Mouse (Mus musculus) cortical plate, adult 2 months (tissue): ENCODE measurements around the gene Hoxb7. TPM values are rescaled to one million over a fixed set of nuclear protein-coding genes. Genes with fewer than 3 reads are reported as not detected.

Experiments used
- H3K27ac ChIP-seq: fragments of 200-500 bp; 2 replicates; pipeline ENCODE4 v1.5.1; 2012; ENCODE audit warnings: low read length, control low read depth, inconsistent platforms; ENCODE audit not compliant: insufficient read depth
- H3K4me1 ChIP-seq: fragments of 200-500 bp; 2 replicates; pipeline ENCODE4 v1.6.1; 2011; ENCODE audit warnings: low read length; ENCODE audit not compliant: control insufficient read depth, insufficient read depth
- H3K4me3 ChIP-seq: fragments of 200-500 bp; 2 replicates; pipeline ENCODE4 v1.5.1; 2011; ENCODE audit warnings: mild to moderate bottlenecking, low read length, control low read depth; ENCODE audit not compliant: insufficient read depth
- CTCF ChIP-seq: fragments of 200-500 bp; IDR thresholded peaks from 2 replicates; pipeline ENCODE4 v1.5.1; 2011; ENCODE audit warnings: mild to moderate bottlenecking, control low read depth, low read length; ENCODE audit not compliant: insufficient read depth; ENCODE audit errors: extremely low read depth
- POLR2A ChIP-seq: fragments of 200-500 bp; IDR thresholded peaks from 2 replicates; pipeline ENCODE4 v1.6.1; 2011; ENCODE audit warnings: mild to moderate bottlenecking, low read length, control low read depth; ENCODE audit not compliant: insufficient read depth; ENCODE audit errors: extremely low read depth
- polyA plus RNA-seq: library from polyadenylated mRNA; depleted of rRNA; stranded (reverse); fragments of >200 nt; gene quantifications from 2 replicates; pipeline ENCODE4 v1.2.3, GENCODE M21; 2012

Hoxb7 gene
- polyA plus RNA-seq, 1 experiment: not detected

DNA sequence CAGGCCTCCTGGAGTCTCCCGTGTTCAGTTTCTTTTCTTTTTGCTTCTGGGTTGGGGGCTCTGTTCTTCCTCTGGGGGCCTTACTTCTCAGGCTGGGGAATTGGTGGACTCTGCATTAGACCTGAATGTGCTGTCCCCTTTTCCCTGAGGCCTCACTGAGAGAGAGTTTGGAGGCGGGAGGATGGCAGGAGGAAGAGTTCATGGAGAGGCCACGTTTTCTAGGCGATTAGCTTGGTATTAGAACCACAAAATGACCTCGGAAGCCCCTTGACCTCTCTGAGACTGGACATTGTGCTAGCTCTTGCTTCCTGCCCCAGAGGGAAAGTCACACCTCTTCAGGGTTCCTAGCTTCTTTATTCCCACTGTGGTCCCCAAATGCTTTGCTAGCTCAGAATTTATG, 37.7 kb downstream of the Hoxb7 start:
- no peak overlapping the region for H3K27ac ChIP-seq
- no peak for TF ChIP-seq CTCF
- TF ChIP-seq POLR2A: no peak
- H3K4me3 ChIP-seq: no peak overlapping the region
- H3K4me1 ChIP-seq: no peaks in the 10 kb centered on the region

DNA sequence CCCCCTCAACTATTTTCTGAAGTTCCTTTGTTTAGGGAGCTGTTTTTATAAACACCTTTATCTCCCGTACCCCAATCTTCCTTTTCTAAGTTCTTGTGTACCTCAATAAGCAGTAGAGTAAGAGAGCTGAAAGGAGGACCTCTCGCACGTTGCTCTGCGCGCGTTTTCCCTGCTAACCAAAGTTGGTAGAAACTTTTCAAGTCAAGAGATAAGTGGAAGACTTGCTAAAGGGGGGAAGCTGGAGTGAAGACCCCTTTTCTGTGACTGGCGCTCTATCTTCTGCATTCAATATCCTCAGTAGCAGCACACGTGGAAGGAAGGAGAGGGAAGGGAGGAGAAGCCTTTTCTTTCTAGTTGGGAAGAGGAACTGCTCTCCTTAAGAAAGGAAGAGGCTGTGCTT, 38.5 kb downstream of the Hoxb7 start:
- Histone ChIP-seq H3K27ac (no peak overlapping the region), H3K4me1 (no peaks in the 10 kb centered on the region), H3K4me3 (no peak overlapping the region)
- TF ChIP-seq POLR2A (no peak), CTCF (no peak)

DNA sequence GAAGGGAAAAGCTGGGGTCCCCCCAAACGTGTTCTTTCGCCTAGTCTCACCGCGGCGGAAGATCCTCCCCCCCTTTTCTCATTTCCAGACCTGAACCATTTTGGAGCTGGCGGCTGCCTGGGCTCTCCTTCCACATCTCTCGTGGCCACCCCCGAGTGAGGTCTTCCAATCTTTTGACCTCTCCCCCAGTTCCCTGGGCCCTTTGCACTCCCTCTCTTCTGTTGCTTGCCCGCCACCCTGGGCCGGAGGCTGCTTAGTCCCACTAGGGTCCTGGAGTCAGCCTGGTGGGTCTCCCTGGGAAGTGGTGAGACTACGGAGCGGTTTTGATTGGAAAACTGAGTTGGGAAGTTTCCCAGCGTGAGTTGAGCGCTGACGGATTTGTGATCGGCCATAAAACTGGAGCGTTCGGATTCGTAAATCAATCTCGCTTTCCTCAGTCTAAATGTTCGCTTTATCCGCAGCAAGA, 39.4 kb downstream of the Hoxb7 start:
- TF ChIP-seq POLR2A (no peak), CTCF (no peak)
- Histone ChIP-seq H3K4me1 (no peaks in the 10 kb centered on the region), H3K4me3 (no peak overlapping the region), H3K27ac (no peak overlapping the region)

DNA sequence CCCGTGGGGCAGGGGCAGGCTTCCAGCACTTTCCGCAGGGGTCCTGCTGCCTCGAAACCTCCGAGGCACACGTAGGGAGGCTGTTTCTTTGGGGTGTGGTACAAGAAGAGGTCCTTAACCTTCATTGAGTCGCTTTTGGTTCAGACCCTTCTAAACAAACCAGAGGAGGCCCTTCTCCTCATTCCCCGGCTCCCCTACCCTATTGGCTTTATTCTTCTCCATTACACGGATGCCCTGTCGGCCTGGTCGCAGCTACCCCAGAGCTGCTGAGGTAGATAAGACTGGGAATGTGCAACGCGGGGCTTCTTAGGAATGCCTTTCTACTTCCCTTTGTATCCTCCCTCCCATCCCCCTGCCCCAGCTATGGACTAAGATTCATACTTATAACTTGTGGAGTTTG, 40.3 kb downstream of the Hoxb7 start:
- Histone ChIP-seq H3K4me3 (no peak overlapping the region), H3K27ac (no peak overlapping the region), H3K4me1 (no peaks in the 10 kb centered on the region)
- TF ChIP-seq CTCF: no peak
- TF ChIP-seq POLR2A: no peak

DNA sequence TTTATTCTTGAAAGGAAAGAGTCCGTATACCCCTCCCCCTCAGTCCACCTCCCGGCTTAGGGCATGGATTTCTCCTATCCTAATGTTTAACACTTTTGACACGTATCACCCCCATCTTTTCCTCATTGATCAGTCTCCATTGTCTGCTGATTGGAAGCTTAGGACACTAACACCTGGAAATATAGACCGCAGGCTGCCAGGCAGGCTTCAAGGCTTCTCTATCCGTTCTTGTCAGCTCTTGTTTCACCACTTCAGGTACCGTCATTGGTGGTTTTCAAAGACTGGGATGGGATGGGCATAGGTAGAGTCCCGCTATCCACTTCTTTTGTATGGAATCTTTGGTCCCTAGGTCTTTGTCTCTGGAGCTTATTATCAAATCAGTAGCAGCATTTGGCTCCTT, 40.7 kb downstream of the Hoxb7 start:
- TF ChIP-seq POLR2A (no peak), CTCF (no peak)
- no peak overlapping the region for H3K4me3 ChIP-seq
- no peaks in the 10 kb centered on the region for H3K4me1 ChIP-seq
- H3K27ac ChIP-seq: no peak overlapping the region

DNA sequence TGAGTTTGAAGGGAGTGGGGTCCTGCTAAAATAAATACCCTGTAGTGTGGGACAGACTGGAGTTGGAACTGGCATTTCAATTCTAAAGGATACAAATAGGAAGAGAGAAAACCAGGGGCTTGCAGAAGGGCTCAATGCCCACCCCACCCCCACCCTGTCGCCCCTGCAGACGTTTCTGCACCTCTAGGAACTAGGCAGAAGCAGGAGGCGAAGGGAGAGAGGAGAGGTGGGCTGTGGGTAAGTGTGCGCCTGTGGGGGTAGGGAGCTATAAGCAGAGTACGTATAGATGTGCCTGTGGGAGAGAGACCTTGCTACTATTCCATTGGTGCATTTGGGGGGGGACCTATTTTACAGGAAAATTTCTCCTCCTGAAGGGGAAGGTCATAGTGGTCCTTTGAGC, 41.3 kb downstream of the Hoxb7 start:
- no peak for TF ChIP-seq CTCF
- no peak for TF ChIP-seq POLR2A
- no peak overlapping the region for H3K27ac ChIP-seq
- H3K4me3 ChIP-seq: no peak overlapping the region
- no peaks in the 10 kb centered on the region for H3K4me1 ChIP-seq

DNA sequence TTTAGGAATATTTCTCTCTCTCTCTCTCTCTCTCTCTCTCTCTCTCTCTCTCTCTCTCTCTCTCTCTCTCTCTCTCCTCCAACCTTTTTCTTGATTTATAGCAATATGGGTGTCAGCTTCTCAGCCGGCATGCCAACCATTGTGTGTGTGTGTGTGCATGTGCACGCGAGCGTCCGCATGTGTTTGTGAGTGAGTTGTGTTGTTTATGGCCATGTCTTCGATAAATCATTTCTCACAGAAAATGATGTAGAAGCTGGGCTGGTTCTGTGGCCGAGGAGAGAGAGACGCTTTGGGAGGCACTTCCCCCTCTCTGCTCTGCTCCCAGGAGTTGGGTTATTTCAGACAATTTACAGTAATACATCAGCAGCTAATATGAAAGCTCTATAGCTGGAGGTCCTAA, 42.2 kb downstream of the Hoxb7 start:
- Histone ChIP-seq H3K27ac (no peak overlapping the region), H3K4me1 (no peaks in the 10 kb centered on the region), H3K4me3 (no peak overlapping the region)
- TF ChIP-seq CTCF (no peak), POLR2A (no peak)

DNA sequence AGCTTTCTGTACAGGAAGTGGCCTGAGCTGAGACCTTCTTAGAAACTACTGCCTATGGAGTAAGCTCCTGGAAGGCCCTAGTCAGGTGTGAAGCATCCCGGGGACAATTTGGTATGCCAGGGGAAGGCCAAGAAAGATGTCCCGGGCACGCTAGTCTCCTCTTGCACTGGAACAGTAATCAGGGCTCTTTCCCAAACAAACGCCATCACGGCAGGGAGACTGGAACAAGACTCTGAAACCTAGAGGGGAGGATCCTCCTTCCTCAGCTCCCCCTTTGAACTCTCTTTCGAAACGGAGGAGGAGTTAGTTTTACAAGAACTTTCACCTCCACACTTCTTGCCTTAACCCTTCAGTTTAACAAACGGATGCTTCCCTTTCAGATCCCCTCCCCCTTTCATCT, 45.7 kb downstream of the Hoxb7 start:
- H3K4me3 ChIP-seq: no peak overlapping the region
- TF ChIP-seq POLR2A (no peak), CTCF (no peak)
- no peak overlapping the region for H3K27ac ChIP-seq
- no peaks in the 10 kb centered on the region for H3K4me1 ChIP-seq

DNA sequence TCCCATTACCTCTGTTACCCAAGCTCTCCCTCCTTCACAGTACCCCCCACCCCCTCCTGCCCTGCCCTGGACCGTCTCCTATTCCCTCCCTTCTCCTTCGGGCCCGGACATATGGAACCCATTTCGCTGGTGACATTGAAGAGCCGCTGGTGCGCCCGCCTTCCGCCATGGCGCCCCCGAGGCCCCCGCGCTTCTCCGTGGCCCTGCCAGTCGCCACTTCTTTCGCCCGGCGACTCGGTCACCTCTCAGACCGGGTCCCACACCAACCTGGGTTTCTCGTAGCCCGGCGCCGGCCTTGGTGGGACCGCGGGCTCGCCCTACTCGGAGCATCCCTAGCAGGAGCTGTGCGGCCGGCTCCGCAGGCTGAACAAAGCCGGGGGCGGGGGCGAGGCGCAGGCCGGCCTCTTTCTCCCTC, 46.2 kb downstream of the Hoxb7 start:
- H3K4me3 ChIP-seq: no peak overlapping the region
- H3K27ac ChIP-seq: no peak overlapping the region
- TF ChIP-seq POLR2A (no peak), CTCF (no peak)
- H3K4me1 ChIP-seq: no peaks in the 10 kb centered on the region

DNA sequence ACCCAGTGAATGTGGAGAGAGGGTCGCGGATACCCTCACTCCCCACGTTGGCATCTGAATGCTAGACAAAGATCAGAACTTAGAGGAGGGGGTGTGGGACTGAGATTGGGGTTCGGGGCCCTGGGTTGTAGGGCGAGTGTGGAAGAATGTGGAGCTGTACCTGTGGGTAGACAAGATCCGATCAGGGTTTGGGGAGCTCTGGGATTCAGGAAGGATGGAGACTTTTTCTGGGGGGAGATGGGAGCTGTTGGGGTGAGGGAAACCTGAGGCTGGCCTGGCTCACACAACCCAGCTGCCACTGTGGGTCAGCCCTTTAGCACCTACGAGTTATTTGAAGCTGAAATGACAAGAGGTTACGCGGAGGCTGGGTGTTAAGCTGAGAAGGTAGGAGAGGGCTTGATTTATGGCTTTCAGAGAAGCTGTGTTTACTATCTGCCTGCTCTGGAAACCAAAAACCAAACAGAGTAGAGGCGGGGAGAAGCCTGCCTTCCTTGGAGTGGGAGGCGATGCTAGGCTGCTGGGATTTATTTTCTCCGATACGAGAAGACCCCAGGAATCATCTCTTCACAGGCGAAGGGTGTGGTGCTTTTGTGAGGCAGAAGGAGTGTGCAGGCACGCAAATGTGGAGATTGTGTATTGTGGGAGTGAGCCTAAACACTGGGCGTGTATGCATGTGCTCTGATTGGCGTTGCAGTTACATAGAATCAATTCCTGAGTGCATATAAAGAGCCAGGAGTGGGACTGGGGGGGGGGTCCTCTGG, 47.0 kb downstream of the Hoxb7 start:
- H3K27ac ChIP-seq: no peak overlapping the region
- no peak overlapping the region for H3K4me3 ChIP-seq
- no peaks in the 10 kb centered on the region for H3K4me1 ChIP-seq
- TF ChIP-seq POLR2A: no peak
- TF ChIP-seq CTCF: no peak
